Mouse (Mus musculus) bone marrow macrophage, adult 2 months (primary cell): Measurements from ENCODE around the gene Ssbp2.

Experiments used
- CTCF ChIP-seq: IDR thresholded peaks from 2 replicates; pipeline ENCODE4 v1.5.1; 2012; ENCODE audit warnings: low read depth, mild to moderate bottlenecking, low read length, moderate library complexity
- POLR2A ChIP-seq: IDR thresholded peaks from 2 replicates; pipeline ENCODE4 v1.6.1; 2012; ENCODE audit warnings: mild to moderate bottlenecking, low read depth, low read length, borderline replicate concordance

DNA sequence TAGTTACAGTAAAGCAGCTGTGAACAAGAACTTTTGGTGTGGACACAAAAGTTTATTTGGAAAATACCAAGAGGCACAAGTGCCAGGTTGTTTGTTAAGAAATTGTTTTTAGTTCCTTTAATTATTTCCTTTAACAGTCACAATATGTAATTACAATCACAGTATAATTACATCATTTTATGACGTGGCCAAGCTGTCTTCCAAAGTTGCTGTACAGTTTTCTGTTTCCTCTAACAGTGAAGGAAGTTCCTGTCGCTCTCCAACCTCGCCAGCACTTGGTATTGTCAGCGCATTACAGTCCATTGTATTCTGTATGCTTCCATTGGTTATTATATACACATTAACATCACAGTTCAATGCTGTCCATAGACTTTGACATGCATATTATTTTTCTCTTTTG lies 54.9 kb downstream of the Ssbp2 start:
- TF ChIP-seq POLR2A (no peak), CTCF (no peak)
